Mouse (Mus musculus) gastrocnemius, postnatal 36 days (tissue): ENCODE measurements at regions not wholly inside any gene's neighbourhood (a gene's known extent, or its start where the extent isn't known, plus 50 kb on each side); places are given as distances from the start of the nearest gene placed in this dataset.
A peak's percentile ranks its signal among the peaks of the same experiment; 100 is the strongest.
"Not testable (repeated sequence)": the region's sequence is repeated elsewhere in the genome, so short reads cannot be mapped to it uniquely, and the experiment has no call there.

ENCODE experiments used
- DNase-seq, 2 experiments: peaks; one replicate each; pipeline ENCODE4 v3.0.0; 2022
- intact Hi-C: fragments of 180-260 bp; cut with DNase I; formaldehyde crosslinking; loops from one replicate; pipeline ENCODE4 v1.15.1; 2025

DNA sequence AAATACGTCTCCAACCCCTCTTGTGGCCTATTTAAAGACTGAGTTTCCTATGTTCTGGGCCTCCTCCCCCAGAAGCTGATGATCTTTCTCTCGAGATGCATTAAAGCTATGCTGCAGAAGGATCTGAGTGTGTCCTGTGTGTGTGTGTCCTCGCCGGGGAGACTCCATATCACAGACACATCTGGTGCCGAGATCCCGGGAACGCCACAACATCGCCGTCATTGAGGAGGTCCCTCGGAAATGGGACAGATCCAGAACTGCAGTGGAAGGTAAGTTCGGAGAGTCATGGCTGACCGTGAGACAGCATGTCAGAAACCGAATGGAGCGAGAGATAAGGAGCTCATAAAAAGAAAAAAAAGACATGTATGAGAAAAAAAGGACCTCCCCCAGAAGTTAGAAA, 53.3 kb downstream of the Btbd35f29 start:
- intact Hi-C loops, DNase-seq: not testable (repeated sequence)

DNA sequence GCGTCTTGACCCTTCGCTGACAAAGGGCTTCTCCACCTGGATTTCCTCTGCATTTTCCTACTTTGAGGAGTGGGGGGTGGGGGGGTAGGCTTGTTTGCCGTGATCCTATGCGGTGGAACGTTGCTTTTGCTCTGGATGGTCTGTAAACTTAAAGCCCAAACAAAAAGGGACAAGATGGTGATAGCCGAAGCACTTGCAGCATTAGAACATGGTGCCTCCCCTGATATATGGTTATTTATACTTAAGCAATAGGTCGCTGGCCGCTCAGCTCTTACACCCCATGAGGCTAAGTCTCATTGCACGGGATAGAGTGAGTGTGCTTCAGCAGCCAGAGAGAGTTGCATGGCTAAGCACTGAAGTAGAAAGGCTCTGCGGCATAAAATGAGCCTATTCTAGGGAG, 58.1 kb downstream of the Btbd35f29 start:
- intact Hi-C loops: not testable (repeated sequence)
- DNase-seq: peak in 1 of 2 experiments; percentile 4

DNA sequence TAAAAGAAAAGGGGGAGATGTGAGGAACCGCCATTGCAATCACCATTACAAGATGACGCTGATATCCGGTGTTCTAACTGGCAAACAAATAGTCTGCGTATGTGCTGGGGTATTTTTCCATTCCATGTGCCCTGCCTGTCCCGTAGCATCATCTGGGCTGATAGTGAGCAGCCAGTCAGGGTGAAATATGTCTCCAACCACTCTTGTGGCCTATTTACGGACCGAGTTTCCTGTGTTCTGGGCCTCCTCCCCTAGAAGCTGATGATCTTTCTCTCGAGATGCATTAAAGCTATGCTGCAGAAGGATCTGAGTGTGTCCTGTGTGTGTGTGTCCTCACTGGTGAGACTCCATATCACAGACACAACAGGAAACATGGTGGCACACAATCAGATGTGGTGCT, 58.7 kb downstream of the Btbd35f29 start:
- peak in 1 of 2 experiments; percentile 2 for DNase-seq
- intact Hi-C loops: not testable (repeated sequence)
